Mouse (Mus musculus) ZHBTc4 (cell line): ENCODE data around the gene Racgap1.
A peak's percentile ranks its signal among the peaks of the same experiment; 100 is the strongest.

Experiments used
- DNase-seq: peaks from one replicate; pipeline ENCODE4 v3.0.0-alpha.2; 2011; ENCODE audit warnings: low read depth, low spot score

Racgap1 gene

DNA sequence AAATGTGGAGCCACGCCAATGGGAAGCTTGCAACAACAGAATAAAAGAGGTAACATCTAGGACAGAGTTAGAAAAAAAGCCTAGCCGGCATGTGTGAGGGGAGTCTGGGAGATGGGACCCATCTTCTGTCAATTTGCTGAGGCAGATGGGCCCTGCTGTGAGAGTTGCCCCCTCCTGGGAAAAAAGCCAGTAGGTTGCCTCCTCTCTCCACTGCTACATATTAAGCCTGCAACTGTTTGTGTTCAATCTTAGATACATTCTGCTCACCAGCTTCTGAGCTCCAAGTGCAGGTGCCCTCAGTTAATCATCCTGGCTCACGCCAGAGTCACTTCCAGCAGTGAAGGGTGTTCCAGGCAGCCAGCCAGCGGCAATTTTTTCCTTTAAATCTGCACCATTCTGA lies 31.6 kb downstream of the Racgap1 start:
- no peak for DNase-seq

DNA sequence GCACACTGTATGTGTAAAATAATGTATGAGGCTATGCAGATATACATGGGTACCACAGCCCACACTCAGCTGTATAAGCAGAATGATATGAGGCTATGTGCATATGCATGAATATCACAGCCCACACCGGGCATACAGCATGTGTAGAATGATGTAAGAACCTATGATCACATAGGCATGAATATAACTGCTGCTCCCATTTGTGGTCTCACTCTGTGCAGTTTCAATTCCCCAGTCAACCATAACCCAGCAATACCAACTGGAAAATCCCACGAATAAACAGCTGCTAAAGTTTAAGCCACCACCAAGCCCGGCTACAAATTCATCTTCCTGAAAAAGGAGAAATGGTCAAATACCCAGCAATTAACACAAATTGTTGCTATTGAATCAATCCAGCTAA lies 32.9 kb downstream of the Racgap1 start:
- no peak for DNase-seq

DNA sequence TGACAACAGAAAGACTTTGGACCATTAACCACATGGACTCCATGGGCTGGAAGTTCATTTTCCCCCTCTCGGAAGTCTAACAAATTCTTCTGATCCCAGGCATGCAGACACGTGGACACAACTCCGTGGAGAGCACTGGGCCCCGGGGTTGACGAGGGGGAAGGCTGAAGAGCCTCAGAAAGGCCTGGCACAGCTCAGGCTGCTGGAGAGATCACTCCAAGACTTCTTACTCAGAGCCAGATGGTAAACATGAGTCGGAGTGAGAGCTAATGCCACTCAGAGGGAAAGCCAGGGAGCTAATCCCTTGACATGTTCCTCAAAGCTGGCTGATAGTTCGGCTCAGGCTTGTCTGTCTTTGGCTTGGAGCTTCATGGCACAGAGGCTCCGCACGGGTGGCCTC lies 36.2 kb downstream of the Racgap1 start:
- DNase-seq: no peak

DNA sequence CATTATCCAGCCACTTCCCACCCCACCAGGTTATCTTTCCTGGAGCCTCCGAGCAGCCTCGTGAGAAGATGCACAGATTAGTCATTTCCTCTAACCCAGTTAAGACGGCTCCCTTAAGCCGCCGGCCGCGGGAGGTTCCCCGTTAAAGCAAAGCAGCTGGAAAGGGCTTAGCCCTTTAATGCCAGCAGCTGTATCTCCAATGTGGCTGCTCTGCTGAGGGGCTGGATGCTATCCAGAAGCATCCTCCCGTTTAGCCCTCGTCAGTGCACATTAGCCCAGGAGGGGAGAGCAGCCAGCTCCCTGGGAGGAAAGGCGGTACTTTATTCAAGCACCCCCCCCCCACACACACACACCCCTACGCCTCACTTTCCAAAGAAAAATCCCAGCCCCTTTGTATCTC lies 36.7 kb downstream of the Racgap1 start:
- DNase-seq: no peak

DNA sequence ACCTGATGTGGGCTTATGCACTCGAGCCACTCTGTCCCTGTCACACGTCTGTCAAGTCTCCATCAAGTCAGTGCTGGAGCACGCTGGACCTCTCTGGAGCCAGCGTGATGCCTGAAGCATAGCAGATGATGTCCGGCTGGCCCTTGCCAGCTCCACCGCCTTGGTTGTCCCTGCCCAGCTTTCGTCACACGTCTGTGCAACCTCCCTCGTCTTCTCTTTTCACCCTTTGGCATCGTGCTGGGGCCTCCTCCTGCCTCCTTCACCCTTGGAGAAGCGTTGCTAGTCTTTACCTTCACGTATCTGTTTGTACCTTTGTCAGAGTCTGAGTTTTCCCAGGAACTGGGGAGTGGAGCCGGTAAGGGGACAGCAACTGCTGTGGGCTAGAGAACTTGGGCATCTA lies 37.2 kb downstream of the Racgap1 start:
- no peak for DNase-seq

DNA sequence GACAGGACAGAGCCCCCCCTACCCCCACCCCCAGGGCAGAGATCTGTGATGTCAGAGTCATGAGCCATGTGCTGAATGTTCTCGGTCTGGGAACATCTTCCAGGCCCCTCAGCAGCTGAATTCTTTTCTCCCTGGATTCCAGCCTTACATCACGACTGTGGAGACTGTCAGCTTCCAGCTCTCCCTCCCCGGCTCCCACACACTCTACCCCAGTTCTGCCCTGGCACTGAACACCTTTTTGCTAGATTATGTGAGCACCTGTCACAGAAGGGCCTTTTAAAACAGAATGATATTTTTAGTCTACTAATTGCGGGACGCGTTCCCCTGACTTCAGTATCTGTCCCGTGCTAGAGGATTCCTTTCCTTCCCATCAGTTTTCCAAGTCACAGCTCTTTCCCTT lies 39.9 kb downstream of the Racgap1 start:
- DNase-seq: no peak

DNA sequence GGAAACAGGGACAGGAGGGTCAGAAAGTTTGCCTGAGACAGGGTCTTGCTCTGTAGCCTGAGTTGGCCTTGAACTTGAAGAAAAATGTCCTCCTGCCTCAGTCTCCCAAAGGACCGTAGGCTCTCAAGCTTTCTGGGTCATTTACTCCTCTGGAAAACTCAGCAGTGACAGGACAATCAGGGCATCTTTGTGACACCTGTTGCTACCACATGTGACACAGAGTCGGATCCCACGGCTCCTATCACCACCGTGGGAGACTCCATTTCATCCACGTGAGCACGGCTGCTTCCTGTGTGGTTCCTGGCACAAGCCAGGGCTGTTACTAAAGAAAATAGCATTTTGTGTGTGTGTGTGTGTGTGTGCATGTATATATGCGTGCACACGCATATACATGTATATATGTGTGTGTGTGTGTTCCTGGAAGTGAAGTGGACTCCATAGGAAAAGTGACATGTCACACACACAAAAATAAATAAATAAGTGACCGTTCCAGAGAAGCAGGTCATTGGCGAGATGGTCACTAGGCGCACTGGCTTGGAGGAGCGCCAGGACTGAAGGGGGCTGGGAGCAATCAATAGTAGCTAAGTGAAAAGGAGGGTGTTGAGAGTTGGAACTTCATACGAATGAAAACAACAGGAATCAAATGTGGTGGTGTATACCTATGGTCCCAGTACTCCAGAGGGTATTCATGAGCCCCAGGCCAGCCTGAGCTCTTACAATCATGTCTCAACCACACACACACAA lies 42.9 kb downstream of the Racgap1 start:
- DNase-seq: no peak

DNA sequence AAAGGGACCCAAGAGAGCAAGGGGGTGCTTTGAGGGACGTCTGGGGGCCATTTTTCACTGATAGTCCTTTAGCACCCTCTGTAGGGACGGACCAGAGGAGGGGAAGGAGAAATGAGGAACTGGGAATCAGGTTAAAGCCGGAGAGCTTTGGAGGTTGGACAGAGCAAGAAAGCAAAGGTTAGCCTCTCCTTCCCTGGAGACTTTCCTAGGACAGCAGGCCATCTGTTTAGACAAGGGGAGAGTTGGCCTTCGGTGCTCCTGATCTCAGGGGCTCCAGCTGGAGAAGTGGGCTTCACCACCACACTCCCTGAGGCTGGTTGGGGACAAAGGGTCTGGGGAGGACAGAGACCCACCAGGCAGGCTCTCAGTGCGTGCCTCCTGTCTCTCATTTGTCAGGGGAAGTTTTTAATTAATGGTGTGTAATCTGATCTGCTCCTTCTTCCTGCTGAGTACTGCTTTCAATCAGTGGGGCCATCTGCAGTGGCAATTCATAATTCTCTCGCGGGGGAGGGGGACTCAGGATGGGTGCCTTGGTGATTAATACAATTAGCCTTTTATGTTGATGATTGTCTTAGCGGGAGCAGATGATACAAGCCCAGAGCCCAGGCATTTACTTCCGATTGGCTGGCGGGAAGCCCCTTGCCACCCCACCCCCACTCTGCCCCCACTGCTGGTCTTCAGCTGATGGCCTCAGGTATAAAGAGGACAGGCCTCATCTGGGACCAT lies 43.9 kb downstream of the Racgap1 start:
- no peak for DNase-seq

DNA sequence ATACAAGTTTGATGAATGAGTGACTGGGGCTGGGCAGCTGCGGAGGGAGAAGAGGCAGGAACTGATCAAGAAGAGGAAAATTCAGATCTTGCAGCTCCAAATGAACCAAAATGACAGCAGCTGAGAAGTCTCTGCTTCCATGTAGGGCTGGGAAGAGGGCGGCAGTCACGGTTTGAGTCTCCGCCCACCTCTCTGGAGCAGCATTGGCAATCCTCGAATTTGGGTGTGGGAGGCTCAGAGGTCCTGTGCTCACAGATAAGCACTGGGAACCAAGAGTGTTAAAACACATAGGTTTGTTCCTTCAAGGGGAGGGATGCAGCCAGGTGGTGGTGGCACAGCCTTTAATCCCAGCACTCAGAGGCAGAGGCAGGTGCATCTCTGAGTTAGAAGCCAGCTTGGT lies 44.9 kb downstream of the Racgap1 start:
- DNase-seq: no peak

DNA sequence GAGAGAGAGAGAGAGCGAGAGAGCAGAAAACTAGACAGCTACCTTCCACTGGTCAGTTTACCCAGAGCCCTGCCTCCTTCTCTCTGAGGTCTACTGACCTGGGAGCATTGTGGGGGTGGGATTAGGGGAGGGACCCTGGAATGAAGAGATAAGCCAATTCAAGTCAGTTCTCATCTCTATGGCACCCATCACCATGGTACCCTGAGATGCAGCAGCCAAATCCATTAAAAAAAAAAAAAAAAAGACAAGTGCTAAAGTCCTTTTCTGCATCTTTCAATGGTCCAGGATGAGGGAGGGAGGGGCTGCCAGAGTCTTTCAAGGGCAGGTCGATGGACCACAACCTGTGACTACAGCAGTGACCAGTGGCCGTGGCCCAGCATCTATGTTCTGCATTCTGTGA lies 45.9 kb downstream of the Racgap1 start:
- no peak for DNase-seq

DNA sequence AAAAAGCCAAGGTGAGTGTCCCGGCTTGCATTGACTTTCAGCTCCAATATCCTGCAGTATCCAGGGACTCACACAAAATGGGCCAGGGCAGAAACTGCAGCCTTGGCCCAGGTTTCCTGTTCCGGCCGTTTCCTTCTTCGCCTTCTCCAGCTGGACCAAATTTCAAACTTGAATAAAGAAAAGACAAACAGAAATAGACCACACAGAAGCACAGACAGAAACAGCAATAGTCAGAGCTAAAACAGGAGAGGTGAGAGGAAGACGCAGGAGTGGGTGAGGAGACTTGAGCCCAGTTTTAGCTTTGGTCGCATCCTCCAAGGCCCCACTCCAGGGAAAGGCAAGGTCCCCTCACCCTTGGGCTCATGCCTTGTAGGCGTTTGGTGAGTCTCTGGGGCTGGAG lies 48.2 kb downstream of the Racgap1 start:
- DNase-seq: no peak

DNA sequence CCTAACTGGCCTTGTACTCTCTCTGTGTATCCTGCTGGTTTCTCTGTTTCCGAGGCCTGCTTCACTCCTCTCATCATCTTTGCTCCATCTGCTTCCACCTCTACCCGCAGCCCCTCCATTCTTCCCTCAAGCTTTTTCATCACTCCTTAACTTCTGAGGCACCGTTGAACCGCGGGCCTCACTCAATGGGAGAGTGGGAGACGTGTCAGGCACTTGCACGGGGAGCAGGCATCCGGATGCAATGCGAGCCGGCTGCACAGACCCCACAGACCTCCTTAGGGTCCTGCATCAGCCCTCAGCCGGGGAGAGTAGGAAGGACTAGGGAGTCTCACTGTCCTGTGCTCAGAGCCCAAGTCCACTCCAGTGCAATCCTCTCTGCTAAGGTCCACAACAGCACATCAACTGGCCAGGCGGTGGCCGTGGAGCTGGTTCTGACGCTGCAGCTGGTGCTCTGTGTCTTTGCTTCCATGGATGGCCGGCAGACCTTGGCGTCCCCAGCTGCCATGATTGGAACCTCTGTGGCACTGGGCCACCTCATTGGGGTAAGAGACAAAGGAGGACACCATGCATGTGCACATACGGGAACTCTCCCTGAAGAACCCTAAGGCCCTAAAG lies 49.1 kb downstream of the Racgap1 start:
- DNase-seq: no peak

DNA sequence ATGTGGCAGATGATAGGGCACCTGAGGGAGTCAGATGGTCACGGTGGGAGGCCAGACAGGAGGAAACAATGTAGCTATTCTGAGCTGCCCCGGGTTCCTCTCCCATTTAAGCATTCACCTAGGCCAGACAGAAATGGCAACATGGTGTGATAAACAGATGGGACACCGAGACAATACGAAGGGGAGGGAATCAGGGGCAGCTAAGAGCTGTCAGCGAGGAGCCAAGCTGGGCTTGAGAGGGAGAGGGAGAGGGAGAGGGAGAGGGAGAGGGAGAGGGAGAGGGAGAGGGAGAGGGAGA lies 49.7 kb downstream of the Racgap1 start:
- DNase-seq: no peak

DNA sequence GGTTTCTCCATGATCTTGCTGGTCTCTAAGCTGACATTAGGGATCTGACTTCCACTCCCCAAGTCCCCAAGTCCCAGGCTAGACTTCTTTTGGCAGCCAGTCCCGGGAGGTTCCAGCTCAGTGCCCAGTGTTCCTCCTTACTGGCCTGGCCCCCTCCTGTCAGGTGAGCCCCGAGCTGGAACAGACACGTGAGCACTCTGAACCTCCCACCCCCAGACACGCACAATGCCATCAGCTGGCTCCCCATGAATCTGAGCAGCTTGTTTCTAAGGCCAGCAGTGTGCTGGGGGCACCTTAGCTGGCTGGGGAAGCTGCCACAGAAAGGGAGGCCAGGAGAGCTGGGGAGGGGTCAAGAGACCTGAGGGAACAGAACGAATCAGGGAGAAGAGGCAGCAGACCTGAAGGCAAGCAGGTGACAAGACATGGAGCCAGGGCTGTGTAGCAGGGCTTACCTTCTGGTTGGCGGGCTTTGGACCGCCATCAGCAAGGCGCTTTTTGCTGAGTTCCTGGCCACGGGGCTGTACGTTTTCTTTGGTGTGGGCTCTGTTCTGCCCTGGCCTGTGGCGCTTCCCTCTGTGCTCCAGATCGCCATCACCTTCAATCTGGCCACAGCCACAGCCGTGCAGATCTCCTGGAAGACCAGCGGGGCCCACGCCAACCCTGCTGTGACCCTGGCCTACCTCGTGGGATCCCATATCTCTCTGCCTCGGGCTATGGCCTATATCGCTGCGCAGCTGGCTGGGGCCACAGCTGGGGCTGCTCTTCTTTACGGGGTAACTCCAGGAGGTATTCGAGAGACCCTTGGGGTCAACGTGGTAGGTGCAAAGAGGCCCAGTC lies 50.3 kb downstream of the Racgap1 start, which contains the start of gene Aqp6:
Gene Aqp6, plus strand, starts transcription at position 415 of the 837 bp plus-strand sequence.
- DNase-seq: peak; percentile 50

DNA sequence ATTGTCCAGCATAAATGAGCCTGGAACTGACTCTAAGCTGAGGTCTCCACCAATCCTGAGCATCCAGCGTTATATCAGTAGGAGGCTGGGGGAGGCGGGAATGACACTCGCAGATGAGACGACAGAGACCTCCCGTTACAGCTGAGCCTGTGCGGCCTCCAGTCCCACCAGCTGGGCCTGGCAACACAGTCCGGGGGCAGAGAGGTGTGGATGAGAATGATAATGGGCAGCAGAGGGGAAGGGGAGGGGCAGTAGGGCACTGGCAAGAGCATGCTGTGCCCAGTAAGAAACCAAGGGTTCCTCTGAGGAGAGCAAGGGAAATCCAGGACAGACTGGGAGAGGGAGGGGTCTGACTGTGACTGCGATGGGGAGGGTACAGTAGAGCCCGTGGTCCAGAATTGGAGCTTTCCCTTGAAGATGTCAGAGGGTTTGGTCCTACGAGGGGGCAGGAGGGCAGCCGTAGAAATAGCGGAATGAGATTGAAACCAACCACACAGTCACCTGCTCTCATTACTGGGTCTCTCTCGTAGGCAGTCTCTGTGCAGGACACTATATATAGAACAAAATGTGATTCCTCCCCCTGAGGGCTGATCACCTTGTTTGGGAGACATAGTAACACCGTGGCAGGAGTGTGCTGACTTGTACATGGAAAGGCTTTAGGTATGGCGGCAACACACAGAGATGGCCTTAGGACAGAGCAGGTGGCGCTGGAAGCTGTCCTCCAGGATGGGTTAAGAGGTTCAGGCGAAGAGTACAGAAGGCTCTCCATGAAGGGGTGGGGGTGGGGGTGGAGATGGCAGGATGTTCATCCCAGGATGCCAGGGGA lies 52.0 kb downstream of the Racgap1 start:
- no peak for DNase-seq

DNA sequence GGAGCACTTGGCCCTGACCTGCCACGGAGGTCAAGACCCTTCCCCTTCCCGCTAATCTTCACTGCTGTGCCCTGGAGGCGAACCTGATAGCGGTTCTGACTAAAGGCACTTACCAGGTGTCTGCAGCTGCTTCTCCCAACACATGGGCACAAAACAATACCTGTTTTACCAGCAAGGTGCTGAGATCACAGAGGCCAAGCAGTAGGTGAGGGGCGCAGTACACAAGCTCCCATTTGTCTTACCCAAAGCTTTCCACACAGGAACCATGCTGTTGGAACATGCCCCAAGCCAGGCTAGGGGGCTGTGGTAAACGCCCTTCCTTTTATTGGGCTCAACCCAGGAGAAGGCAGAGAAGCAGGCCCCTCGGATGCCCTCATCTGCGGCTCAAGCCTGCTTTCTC lies 53.9 kb downstream of the Racgap1 start:
- no peak for DNase-seq

DNA sequence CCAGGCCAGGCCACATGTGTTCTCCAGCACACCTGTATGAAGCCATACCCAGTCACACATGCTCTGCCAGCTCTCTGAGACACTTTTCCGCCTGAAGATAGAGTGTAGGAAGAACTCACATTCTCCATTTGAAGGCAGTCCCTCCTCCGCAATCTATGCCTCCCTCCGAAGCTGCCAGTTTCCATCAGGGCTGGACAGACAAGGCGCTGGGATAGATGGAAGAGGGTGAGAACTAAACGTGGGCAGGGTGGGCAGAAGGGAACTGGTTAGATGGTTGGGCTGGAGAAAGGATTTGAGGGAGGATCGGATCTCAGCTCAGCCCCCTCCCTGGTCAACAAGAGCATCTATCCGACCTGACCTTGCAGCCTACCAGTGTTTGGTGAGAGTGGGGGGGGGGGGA lies 54.6 kb downstream of the Racgap1 start:
- no peak for DNase-seq

DNA sequence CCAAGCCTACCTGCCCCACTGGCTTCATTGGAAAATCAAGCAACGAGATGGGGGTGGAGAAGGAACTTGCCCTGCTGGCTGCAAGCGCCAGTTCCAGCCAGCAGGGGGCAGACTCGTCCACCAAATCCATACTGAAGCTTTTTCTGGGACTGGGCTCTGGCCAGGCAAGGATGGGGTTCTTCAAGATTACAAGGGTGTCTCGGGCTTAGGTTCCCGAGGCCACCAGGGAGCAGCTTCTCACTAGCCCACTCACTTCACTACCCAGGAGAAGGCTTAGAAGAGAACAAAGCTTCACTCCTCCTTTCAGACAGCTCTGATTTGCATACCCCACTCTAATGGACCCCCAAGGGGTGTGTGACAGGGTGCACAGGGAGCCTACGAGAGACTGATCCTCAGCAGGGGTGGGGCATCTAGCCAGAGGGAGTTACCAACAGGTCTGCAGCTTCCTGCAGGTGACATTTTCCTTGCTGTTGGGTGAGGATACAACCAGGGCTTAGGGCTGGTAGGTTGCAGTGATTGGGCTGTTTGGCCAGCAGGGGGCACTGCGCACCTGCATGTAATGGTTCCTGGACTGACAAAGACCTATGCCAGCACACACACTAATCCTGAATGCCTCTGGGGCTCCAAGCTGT lies 55.3 kb downstream of the Racgap1 start:
- peak; percentile 95 for DNase-seq

DNA sequence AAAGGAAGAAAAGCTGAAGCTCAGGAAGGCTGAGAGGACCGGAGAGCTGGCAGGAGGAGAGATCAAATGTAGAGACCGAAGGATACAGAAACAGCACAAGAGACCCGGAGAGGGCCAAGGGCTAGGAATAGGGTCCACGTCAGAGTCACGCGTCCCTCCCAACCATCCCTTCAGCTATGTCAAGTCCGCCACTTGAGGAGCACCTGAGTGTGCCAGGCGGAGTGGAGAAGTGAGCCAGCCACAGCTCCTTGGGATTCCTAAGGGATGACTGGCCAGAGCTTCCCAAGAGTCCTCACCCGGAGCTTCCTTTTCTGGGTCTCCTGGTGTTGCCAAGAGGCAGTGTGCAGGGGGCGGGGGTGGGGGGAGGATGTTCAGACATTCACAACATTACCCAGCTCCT lies 56.5 kb downstream of the Racgap1 start:
- DNase-seq: no peak

DNA sequence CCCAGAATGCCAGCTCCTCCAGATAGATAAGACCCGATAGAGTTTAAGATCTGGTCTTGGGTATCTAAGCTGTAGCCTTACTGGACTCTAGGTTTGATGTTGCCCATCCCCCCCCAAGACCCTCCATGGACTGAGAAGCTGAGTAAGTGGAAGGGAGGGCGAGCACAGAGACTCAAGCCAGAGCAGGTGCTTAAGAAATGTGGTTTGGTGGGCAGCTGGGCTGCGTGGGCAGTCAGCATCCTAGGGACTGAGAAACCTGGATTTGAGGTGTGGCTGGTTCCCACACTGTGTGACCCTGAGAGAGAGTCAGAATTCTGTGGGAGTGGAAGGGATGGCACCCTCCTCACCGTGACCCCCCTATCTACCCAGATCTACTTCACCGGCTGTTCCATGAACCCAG lies 58.6 kb downstream of the Racgap1 start:
- DNase-seq: no peak

DNA sequence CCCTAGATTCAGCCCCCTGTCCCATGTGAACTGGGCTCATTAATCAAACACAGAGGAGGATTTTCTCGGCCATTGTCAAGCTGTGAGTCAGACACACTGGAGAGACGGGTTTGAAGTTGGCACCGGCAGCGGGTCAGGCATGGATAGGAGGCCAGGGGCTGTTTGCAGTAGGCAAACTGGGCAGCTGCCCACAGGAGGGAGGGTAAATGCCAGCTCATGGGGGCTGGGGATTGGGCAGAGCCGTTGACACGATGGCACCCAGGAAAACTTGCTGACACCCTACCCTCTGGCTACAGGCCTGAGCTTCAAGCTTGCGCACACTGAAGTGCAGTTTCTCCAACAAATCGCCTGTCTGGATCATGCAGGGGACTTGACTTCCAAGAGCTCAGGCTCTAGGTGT lies 59.3 kb downstream of the Racgap1 start:
- no peak for DNase-seq
